Mouse (Mus musculus): ENCODE results near the gene Gm9821. TPM values are rescaled to one million over a fixed set of nuclear protein-coding genes. Genes with fewer than 3 reads are reported as not detected.
A peak's percentile ranks its signal among the peaks of the same experiment; 100 is the strongest.

Gene Gm9821
- polyA plus RNA-seq, 1 experiment from 2014 or later = 0.49 TPM

DNA sequence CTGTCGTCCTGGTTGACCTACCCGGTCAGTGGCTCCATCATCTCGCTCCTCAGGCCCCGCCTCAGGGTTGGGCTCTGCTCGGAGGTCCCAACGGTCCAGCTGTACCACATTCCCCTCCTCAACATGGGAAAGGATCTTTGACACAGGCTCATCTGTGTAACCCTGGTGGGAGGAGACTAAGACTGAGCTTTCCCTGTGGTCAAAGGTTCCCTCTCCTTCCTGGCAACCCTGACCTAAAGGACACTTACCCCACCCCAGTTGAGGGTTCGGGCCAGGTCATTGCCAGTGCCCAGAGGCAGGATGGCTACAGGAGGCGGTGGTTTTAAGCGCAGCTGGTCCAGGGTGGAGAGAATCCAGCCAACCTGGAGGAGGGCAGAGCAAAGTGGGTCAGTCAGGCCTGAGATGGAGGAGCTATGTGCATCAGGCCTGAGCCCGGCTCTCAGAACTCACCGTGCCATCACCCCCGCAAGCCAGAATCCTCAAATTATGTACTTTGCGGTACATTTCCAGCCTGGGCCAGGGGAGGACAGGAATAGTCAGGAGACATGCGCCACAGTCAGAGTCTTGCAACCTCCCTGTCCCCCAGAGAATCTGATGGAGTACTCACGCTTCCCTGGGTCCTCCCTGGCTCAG is 6.1 kb upstream of the Gm9821 start:
- ATAC-seq (ENCODE audit: low FRiP score, low TSS enrichment) = no peak
- H3K9ac ChIP-seq (ENCODE audit: low read depth, low read length) = no peak overlapping the region

DNA sequence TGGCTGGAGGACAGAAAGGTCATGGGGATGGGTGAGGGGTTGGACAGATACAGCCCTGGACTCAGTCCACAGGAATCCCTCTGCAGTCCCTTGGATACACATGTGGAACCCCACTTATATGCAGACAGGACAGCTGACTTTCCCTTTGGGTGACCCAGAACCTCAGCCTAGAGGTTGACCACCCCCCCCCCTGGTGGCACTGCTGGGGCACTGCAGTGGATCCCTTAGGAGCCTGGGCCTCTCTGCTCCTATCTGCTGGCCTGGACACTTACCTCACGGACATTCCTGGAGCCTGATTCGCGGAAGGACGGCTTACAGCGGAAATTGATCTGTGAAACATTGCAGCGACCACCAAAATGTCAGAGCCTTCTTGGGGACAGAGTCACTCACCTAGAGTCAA is 3.1 kb upstream of the Gm9821 start:
- WGBS = 67% methylated on average over 6 of the region's 6 CpGs
- H3K4me1 ChIP-seq (ENCODE audit: control insufficient read depth, insufficient read depth, low read length) = peaks cover 3% of the 10 kb centered on the region; the same call in 1 of the 2 replicates
- no peak for ATAC-seq (ENCODE audit: low FRiP score, low TSS enrichment)
- peaks cover 44% of the 10 kb centered on the region for H3K36me3 ChIP-seq (ENCODE audit: control insufficient read depth, insufficient read depth, low read length)
- H3K9ac ChIP-seq (ENCODE audit: low read depth, low read length) = no peak overlapping the region
- no peak overlapping the region for H3K27ac ChIP-seq (ENCODE audit: low read depth, low read length)
- H3K9me3 ChIP-seq (ENCODE audit: control insufficient read depth, low read length) = no peaks in the 10 kb centered on the region
- H3K27me3 ChIP-seq (ENCODE audit: control insufficient read depth, insufficient read depth, low read length) = no peaks in the 10 kb centered on the region
- no peak overlapping the region for H3K4me3 ChIP-seq (ENCODE audit: low read length)
- H3K4me2 ChIP-seq (replicated peaks; ENCODE audit: low read depth, low read length) = no peak overlapping the region

More for the DNA sequence above, 6.1 kb upstream of the Gm9821 start:
- Histone ChIP-seq H3K27ac (ENCODE audit: low read depth, low read length) (no peak overlapping the region), H3K4me2 (replicated peaks; ENCODE audit: low read depth, low read length) (no peak overlapping the region), H3K4me1 (ENCODE audit: control insufficient read depth, insufficient read depth, low read length) (0 out of 2 replicates have a peak, but pooled peaks cover 2% of the 10 kb centered on the region), H3K36me3 (ENCODE audit: control insufficient read depth, insufficient read depth, low read length) (peaks cover 65% of the 10 kb centered on the region), H3K27me3 (ENCODE audit: control insufficient read depth, insufficient read depth, low read length) (no peaks in the 10 kb centered on the region), H3K9me3 (ENCODE audit: control insufficient read depth, low read length) (no peaks in the 10 kb centered on the region), H3K4me3 (ENCODE audit: low read length) (no peak overlapping the region)
- 81% methylated on average over 15 of the region's 15 CpGs for WGBS

DNA sequence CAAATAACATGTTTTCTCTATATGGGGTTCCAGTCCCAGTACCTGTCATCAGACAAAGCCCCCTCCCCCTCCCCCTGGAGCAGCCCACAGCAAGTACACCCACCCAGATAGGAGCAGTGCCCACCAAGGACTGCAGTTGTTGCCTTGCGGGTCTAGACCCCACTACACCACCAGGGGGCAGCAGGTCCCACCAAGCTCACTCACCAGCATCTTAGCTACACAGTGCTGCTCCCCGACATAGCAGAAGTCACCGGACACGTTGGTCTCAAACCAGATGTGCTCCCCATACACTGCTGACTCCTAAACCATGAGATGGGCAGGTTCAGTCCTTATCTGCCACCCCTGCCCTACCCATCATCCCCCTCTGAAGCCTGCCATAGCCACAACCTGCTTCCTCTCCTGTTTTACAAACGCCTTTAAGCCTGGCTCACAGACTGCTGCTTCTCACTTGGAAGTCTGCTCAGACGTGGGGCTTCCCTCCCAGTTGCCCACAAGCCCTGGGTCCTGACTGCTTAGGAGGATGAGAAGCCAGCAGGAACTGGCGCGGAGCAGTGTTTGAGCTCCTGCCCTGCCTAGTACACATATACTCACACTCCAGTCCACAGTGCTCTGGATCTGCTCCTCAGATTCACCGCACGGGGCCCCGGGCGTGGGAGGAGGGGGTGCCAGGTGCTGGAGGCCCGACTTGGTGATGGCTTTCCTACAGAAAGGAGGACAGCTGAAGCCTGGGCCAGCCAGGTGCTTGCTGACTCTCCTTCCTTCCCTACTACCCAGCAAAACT is 1.1 kb upstream of the Gm9821 start:
- H3K9ac ChIP-seq (ENCODE audit: low read depth, low read length) = no peak overlapping the region; the same call in 1 of the 2 replicates
- WGBS = 39% methylated on average over 13 of the region's 13 CpGs
- no peak overlapping the region for H3K4me2 ChIP-seq (replicated peaks; ENCODE audit: low read depth, low read length)

DNA sequence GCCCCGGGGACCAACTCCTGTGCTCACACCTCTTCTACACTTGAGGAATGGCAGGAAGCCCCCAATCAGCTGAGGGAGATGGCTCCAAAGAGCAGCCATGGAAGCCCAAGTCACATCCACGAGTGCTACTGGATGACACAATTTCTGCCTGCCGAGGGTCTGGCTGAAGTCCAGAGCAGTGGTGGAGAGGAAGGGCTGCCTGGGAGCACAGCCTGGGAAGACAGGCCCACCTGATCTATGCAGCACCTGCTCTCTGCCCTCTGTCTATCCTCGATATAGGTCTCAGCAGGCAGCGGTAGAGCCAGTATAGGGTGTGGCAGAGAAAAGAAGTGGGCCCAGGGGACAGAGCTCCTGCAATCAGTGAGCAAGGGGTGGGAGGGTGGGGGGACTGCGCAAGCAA is 1.3 kb downstream of the Gm9821 start:
- no peak for ATAC-seq (ENCODE audit: low FRiP score, low TSS enrichment)
- peaks cover 9% of the 10 kb centered on the region; the same call in 1 of the 2 replicates for H3K36me3 ChIP-seq (ENCODE audit: control insufficient read depth, insufficient read depth, low read length)
- H3K27ac ChIP-seq (ENCODE audit: low read depth, low read length) = no peak overlapping the region
- H3K9ac ChIP-seq (ENCODE audit: low read depth, low read length) = no peak overlapping the region
- WGBS = 68% methylated on average over 6 of the region's 6 CpGs
- H3K9me3 ChIP-seq (ENCODE audit: control insufficient read depth, low read length) = no peaks in the 10 kb centered on the region
- peaks cover 37% of the 10 kb centered on the region for H3K4me1 ChIP-seq (ENCODE audit: control insufficient read depth, insufficient read depth, low read length)
- H3K4me3 ChIP-seq (ENCODE audit: low read length) = no peak overlapping the region
- no peaks in the 10 kb centered on the region for H3K27me3 ChIP-seq (ENCODE audit: control insufficient read depth, insufficient read depth, low read length)
- no peak overlapping the region for H3K4me2 ChIP-seq (replicated peaks; ENCODE audit: low read depth, low read length)

More for the DNA sequence above, 1.1 kb upstream of the Gm9821 start:
- Histone ChIP-seq H3K27me3 (ENCODE audit: control insufficient read depth, insufficient read depth, low read length) (no peaks in the 10 kb centered on the region), H3K4me3 (ENCODE audit: low read length) (no peak overlapping the region), H3K9me3 (ENCODE audit: control insufficient read depth, low read length) (no peaks in the 10 kb centered on the region), H3K27ac (ENCODE audit: low read depth, low read length) (0 out of 2 replicates have a peak overlapping the region, but pooled peaks have one; percentile 11), H3K36me3 (ENCODE audit: control insufficient read depth, insufficient read depth, low read length) (peaks cover 24% of the 10 kb centered on the region), H3K4me1 (ENCODE audit: control insufficient read depth, insufficient read depth, low read length) (peaks cover 22% of the 10 kb centered on the region)
- peak; percentile 71 for ATAC-seq (ENCODE audit: low FRiP score, low TSS enrichment)

DNA sequence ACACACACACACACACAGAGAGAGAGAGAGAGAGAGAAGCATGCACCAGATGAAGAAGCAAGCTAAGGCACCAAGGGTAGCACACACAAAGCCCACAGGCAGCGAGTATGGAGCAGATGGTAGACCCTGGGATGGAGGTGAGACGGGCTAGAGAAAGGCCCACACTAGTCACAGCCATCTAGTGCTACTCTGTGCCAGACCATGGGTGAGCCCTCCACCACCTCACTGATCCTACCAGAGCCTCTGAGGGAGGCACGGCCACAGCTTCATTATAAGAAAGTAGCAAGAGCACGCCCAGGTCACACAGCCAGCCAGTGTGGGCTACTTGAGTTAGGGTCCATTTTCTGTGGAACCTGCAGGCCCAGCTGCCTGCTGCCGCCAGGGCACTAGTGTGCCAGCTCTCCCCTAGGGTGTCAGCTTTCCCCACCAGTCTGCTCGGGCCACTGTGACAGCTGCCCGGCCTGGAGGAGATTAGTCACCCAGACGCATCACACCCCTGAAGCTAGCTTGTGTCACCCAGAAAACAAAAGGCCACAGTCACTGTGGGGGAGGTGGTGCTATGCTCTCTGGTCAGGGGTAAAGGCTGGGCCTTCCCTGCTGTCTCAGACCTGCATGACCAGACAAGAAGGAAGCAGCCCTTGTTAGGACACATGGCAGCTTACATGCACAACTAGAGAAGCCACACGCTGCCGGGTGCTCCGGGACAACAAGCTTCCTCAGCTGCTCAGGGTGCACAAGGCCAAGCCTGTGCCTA is 2.1 kb downstream of the Gm9821 start:
- 51% methylated on average over 11 of the region's 11 CpGs for WGBS
- H3K9ac ChIP-seq (ENCODE audit: low read depth, low read length) = 0 out of 2 replicates have a peak overlapping the region, but pooled peaks have one; percentile 8
- peaks cover 37% of the 10 kb centered on the region for H3K4me1 ChIP-seq (ENCODE audit: control insufficient read depth, insufficient read depth, low read length)
- ATAC-seq (ENCODE audit: low FRiP score, low TSS enrichment) = 0 out of 2 replicates have a peak, but pooled peaks have one; percentile 14
- peak overlapping the region; percentile 13; the same call in 1 of the 2 replicates for H3K27ac ChIP-seq (ENCODE audit: low read depth, low read length)
- no peaks in the 10 kb centered on the region for H3K9me3 ChIP-seq (ENCODE audit: control insufficient read depth, low read length)
- H3K4me2 ChIP-seq (replicated peaks; ENCODE audit: low read depth, low read length) = no peak overlapping the region
- H3K27me3 ChIP-seq (ENCODE audit: control insufficient read depth, insufficient read depth, low read length) = no peaks in the 10 kb centered on the region
- 0 out of 2 replicates have a peak, but pooled peaks cover 8% of the 10 kb centered on the region for H3K36me3 ChIP-seq (ENCODE audit: control insufficient read depth, insufficient read depth, low read length)
- H3K4me3 ChIP-seq (ENCODE audit: low read length) = no peak overlapping the region

DNA sequence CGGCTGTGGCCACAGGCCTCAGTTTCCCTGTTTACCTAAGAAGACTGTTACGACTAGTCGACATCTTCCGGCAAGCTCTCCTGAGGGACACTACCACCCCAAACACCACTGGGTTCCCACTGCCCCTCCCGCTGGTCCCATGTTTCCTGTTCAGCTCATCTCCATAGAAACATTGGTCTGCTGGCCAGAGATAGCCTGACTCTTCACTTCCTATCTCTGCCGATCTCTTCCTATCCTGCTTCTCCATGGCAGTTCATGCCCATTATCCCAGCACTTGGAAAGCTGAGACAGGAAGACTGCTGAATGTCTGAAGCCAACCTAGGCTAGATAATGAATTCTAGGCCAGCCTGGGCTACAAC is 2.6 kb downstream of the Gm9821 start:
- Histone ChIP-seq H3K4me2 (replicated peaks; ENCODE audit: low read depth, low read length) (no peak overlapping the region), H3K36me3 (ENCODE audit: control insufficient read depth, insufficient read depth, low read length) (0 out of 2 replicates have a peak, but pooled peaks cover 8% of the 10 kb centered on the region), H3K4me3 (ENCODE audit: low read length) (no peak overlapping the region), H3K9me3 (ENCODE audit: control insufficient read depth, low read length) (no peaks in the 10 kb centered on the region), H3K27ac (ENCODE audit: low read depth, low read length) (no peak overlapping the region; the same call in 1 of the 2 replicates), H3K4me1 (ENCODE audit: control insufficient read depth, insufficient read depth, low read length) (peaks cover 37% of the 10 kb centered on the region), H3K9ac (ENCODE audit: low read depth, low read length) (no peak overlapping the region), H3K27me3 (ENCODE audit: control insufficient read depth, insufficient read depth, low read length) (no peaks in the 10 kb centered on the region)
- no peak for ATAC-seq (ENCODE audit: low FRiP score, low TSS enrichment)
- WGBS = 68% methylated on average over 6 of the region's 6 CpGs

DNA sequence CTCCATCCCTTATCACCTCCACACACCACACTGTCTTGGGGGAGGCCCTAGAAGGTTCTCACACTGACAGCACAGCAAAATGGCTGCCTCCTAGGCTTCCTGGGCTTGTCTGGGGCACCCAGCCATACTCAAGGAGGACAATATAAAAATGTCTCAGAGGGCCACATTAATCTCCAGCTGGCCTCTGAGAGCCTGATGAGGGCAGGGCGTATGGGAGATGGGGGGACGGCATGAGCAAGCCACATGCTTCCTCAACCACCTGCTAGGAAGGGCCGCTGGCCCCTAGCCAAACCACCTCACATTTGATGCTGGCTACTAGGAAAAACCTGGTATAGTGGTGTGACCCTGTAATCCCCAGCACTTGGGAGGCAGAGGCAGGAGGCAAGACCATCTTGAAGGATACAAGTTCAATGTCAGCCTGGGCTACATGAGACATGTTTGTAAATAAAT is 3.3 kb downstream of the Gm9821 start:
- Histone ChIP-seq H3K4me2 (replicated peaks; ENCODE audit: low read depth, low read length) (no peak overlapping the region), H3K4me3 (ENCODE audit: low read length) (no peak overlapping the region), H3K9ac (ENCODE audit: low read depth, low read length) (no peak overlapping the region), H3K4me1 (ENCODE audit: control insufficient read depth, insufficient read depth, low read length) (peaks cover 42% of the 10 kb centered on the region), H3K27ac (ENCODE audit: low read depth, low read length) (no peak overlapping the region; the same call in 1 of the 2 replicates), H3K27me3 (ENCODE audit: control insufficient read depth, insufficient read depth, low read length) (no peaks in the 10 kb centered on the region), H3K36me3 (ENCODE audit: control insufficient read depth, insufficient read depth, low read length) (0 out of 2 replicates have a peak, but pooled peaks cover 2% of the 10 kb centered on the region), H3K9me3 (ENCODE audit: control insufficient read depth, low read length) (no peaks in the 10 kb centered on the region)
- WGBS = 67% methylated on average over 3 of the region's 3 CpGs
- ATAC-seq (ENCODE audit: low FRiP score, low TSS enrichment) = no peak

DNA sequence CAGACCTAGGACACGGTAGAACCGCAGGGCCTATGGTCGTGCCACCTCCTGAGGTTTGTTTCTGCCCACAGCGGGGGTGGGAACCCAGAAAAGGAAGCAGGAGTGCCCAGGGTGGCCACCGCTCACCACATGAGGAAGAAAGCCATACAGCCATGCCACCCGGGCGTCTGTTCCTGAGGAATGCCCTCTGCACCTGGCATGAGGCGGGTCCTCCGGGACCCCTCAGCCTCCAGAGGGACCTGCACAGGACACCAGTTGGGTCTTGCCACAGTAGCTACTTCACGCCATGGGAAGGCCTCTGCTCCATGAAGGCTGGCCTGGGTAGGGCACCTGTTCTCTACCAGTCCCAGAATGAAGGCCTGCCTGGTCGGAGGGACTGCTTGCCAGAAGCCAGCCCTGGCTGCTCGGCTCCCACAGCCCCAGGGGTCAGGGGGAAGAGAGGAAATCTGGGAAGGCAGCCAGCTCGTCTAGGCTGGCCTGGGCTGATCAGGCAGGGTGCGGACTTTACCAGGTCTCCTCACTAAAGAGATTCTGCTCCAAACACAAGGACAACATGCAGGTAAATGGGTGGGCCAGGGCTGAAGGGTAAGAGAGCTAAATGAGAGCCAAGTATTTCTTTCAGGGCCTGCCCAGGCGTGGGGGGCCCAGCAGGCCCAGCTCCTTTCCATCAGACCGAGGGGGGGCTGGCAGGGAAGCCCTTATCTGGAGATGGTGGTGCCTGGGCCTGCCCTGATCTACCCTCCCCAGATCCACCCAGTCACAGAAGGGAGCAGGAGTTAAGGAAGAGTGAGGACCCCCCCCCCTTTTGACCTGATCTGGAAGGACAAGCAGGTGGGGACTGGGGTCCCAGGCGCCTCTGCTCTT is 4.1 kb downstream of the Gm9821 start:
- H3K27me3 ChIP-seq (ENCODE audit: control insufficient read depth, insufficient read depth, low read length) = no peaks in the 10 kb centered on the region
- 64% methylated on average over 17 of the region's 17 CpGs for WGBS
- H3K4me3 ChIP-seq (ENCODE audit: low read length) = 0 out of 2 replicates have a peak overlapping the region, but pooled peaks have one; percentile 9
- peak overlapping the region; percentile 59; the same call in 1 of the 2 replicates for H3K27ac ChIP-seq (ENCODE audit: low read depth, low read length)
- peaks cover 43% of the 10 kb centered on the region for H3K4me1 ChIP-seq (ENCODE audit: control insufficient read depth, insufficient read depth, low read length)
- peak overlapping the region; percentile 35 for H3K4me2 ChIP-seq (replicated peaks; ENCODE audit: low read depth, low read length)
- peak; percentile 8; the same call in 1 of the 2 replicates for ATAC-seq (ENCODE audit: low FRiP score, low TSS enrichment)
- 0 out of 2 replicates have a peak, but pooled peaks cover 2% of the 10 kb centered on the region for H3K36me3 ChIP-seq (ENCODE audit: control insufficient read depth, insufficient read depth, low read length)
- peak overlapping the region; percentile 34; the same call in 1 of the 2 replicates for H3K9ac ChIP-seq (ENCODE audit: low read depth, low read length)
- no peaks in the 10 kb centered on the region for H3K9me3 ChIP-seq (ENCODE audit: control insufficient read depth, low read length)

All from kidney, embryonic 14.5 days (tissue).